Comparison of ENCODE assay signal across 28 mouse cellular contexts in the genomic region with DNA sequence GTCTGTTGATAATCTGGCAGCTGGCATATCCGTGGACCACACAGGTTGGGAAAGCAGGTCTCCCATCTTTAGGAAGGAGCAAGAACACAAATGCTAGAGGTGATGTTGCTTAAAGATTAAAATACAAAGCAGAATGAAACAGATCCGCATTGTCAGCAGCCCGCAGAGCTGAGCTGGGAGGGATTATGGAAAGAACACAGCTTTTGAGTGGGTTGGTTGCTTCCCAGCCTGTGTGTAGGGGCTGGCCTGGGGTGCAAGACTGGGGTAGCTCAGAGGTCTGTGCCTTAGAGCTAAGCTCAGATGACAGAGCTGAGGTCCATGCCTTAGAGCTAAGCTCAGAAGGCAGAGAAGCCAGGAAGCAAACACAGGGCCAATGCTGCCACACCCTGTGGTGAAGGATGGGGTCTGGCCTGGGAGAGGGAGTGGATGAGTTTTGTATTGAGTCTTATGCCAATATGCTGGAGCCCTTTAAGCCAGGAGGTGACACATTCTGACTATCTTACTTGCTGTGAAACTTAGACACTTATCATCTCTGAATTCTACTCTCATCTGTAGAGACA. TPM values are rescaled to one million over a fixed set of nuclear protein-coding genes. Genes with fewer than 3 reads are reported as not detected.
A peak's percentile ranks its signal among the peaks of the same experiment; 100 is the strongest.
DNase-seq lines count a peak whose midpoint lies in the region; ATAC-seq and TF ChIP-seq lines count a peak whose summit lies in the region.
"Had no signal": no experiment of that assay in that cellular context is flagged by ENCODE, and none has a peak within 500 bp of the region (broad histone marks: within the 10 kb centered on the region; RNA-seq: fewer than 3 reads in every experiment).

No protein-coding gene starts in this region.

- peak overlapping the region; percentile 27; the same call in 1 of the 2 replicates for H3K9ac ChIP-seq in liver, embryonic 13.5 days
- no peak overlapping the region for H3K9ac ChIP-seq in embryonic facial prominence, embryonic 14.5 days (ENCODE audit: low read depth, low read length)
- H3K9ac ChIP-seq in stomach, postnatal 0 days (ENCODE audit: low read length): no peak overlapping the region
- no peak overlapping the region for H3K9ac ChIP-seq in forebrain, embryonic 16.5 days (replicated peaks; ENCODE audit: low read depth, low read length)
- H3K9ac ChIP-seq in forebrain, embryonic 15.5 days (replicated peaks): no peak overlapping the region
- H3K9ac ChIP-seq: lung, embryonic 15.5 days; midbrain, embryonic 15.5 days; neural tube, embryonic 13.5 days had no signal

- H3K27ac ChIP-seq in liver, embryonic 13.5 days: peak overlapping the region; percentile 67
- H3K27ac ChIP-seq in embryonic facial prominence, embryonic 14.5 days (replicated peaks; ENCODE audit: low read depth, low read length): peak overlapping the region; percentile 36; the same call in 1 of the 2 replicates
- peak overlapping the region; percentile 67; the same call in 1 of the 2 replicates for H3K27ac ChIP-seq in stomach, postnatal 0 days (replicated peaks)
- no peak overlapping the region for H3K27ac ChIP-seq in forebrain, embryonic 16.5 days (ENCODE audit: low read length)
- H3K27ac ChIP-seq in forebrain, embryonic 15.5 days (replicated peaks): no peak overlapping the region
- H3K27ac ChIP-seq: hindbrain, embryonic 10.5 days; midbrain, embryonic 15.5 days; neural tube, embryonic 13.5 days had no signal

- H3K4me2 ChIP-seq in liver, embryonic 13.5 days: no peak overlapping the region
- no peak overlapping the region for H3K4me2 ChIP-seq in embryonic facial prominence, embryonic 14.5 days (ENCODE audit: low read depth, low read length)
- H3K4me2 ChIP-seq in stomach, postnatal 0 days (replicated peaks; ENCODE audit: low read depth): no peak overlapping the region
- H3K4me2 ChIP-seq in forebrain, embryonic 16.5 days (ENCODE audit: low read length): no peak overlapping the region
- H3K4me2 ChIP-seq in forebrain, embryonic 15.5 days (replicated peaks): no peak overlapping the region
- H3K4me2 ChIP-seq: heart, embryonic 11.5 days; lung, embryonic 15.5 days; midbrain, embryonic 15.5 days; neural tube, embryonic 13.5 days had no signal

- H3K4me3 ChIP-seq in liver, embryonic 13.5 days (replicated peaks): no peak overlapping the region
- no peak overlapping the region for H3K4me3 ChIP-seq in embryonic facial prominence, embryonic 14.5 days (ENCODE audit: low read depth, low read length)
- no peak overlapping the region for H3K4me3 ChIP-seq in stomach, postnatal 0 days (ENCODE audit: low read depth, low read length)
- no peak overlapping the region for H3K4me3 ChIP-seq in forebrain, embryonic 16.5 days (replicated peaks; ENCODE audit: low read length)
- H3K4me3 ChIP-seq in forebrain, embryonic 15.5 days: no peak overlapping the region
- H3K4me3 ChIP-seq: forebrain, embryonic 10.5 days; hindbrain, embryonic 10.5 days; lung, embryonic 15.5 days; midbrain, embryonic 15.5 days; neural tube, embryonic 13.5 days had no signal

- ATAC-seq in liver, embryonic 13.5 days (ENCODE audit: low read depth): no peak
- no peak for ATAC-seq in embryonic facial prominence, embryonic 14.5 days (ENCODE audit: low read depth)
- peak; percentile 13; the same call in 1 of the 2 replicates for ATAC-seq in stomach, postnatal 0 days (ENCODE audit: low FRiP score, low TSS enrichment)
- ATAC-seq in forebrain, embryonic 16.5 days: no peak
- no peak for ATAC-seq in forebrain, embryonic 15.5 days (replicated peaks)
- ATAC-seq: activated CD4-positive, CD25-positive, alpha-beta regulatory T cell, adult 4 months; hindbrain, embryonic 16.5 days; intestine, embryonic 16.5 days; midbrain, embryonic 15.5 days had no signal

- H3K36me3 ChIP-seq in liver, embryonic 13.5 days: peaks cover 56% of the 10 kb centered on the region
- H3K36me3 ChIP-seq in embryonic facial prominence, embryonic 14.5 days (ENCODE audit: control insufficient read depth, insufficient read depth, low read length): no peaks in the 10 kb centered on the region
- no peaks in the 10 kb centered on the region; the same call in 1 of the 2 replicates for H3K36me3 ChIP-seq in stomach, postnatal 0 days (ENCODE audit: control insufficient read depth, insufficient read depth, low read length)
- H3K36me3 ChIP-seq in forebrain, embryonic 16.5 days (ENCODE audit: control insufficient read depth, insufficient read depth): no peaks in the 10 kb centered on the region
- no peaks in the 10 kb centered on the region for H3K36me3 ChIP-seq in forebrain, embryonic 15.5 days
- H3K36me3 ChIP-seq: forebrain, embryonic 10.5 days; hindbrain, embryonic 10.5 days; midbrain, embryonic 15.5 days; neural tube, embryonic 13.5 days had no signal

- no peak for TF ChIP-seq EP300 in stomach, postnatal 0 days (optimal IDR thresholded peaks at IDR 0.05)

- no peak for TF ChIP-seq CTCF in stomach, postnatal 0 days (IDR thresholded peaks at IDR 0.05; ENCODE audit: low read depth)

- no peaks in the 10 kb centered on the region for H3K9me3 ChIP-seq in liver, embryonic 13.5 days (replicated peaks)
- no peaks in the 10 kb centered on the region for H3K9me3 ChIP-seq in embryonic facial prominence, embryonic 14.5 days (ENCODE audit: control insufficient read depth, low read length)
- no peaks in the 10 kb centered on the region for H3K9me3 ChIP-seq in stomach, postnatal 0 days (ENCODE audit: control insufficient read depth, low read length)
- H3K9me3 ChIP-seq in forebrain, embryonic 16.5 days (ENCODE audit: control insufficient read depth, low read length): no peaks in the 10 kb centered on the region
- H3K9me3 ChIP-seq in forebrain, embryonic 15.5 days: no peaks in the 10 kb centered on the region
- H3K9me3 ChIP-seq: forebrain, embryonic 10.5 days; hindbrain, embryonic 10.5 days; lung, embryonic 15.5 days; midbrain, embryonic 15.5 days; neural tube, embryonic 13.5 days had no signal

- DNase-seq in gastrocnemius, postnatal 25 days: peak; percentile 47
- DNase-seq in gastrocnemius, postnatal 14 days: no peak
- DNase-seq in liver, embryonic 13.5 days: no peak
- DNase-seq in liver: no peak
- DNase-seq in embryonic facial prominence, embryonic 14.5 days (ENCODE audit: low spot score): no peak
- no peak for DNase-seq in stomach, postnatal 0 days (ENCODE audit: low spot score)
- DNase-seq: adrenal gland, adult 8-10 months; B cell, adult 2 months; cerebellum, postnatal 36 days; embryo, embryonic 11 days; kidney, adult 9 months; kidney, postnatal 14 days; lung, postnatal 4 days; retina, postnatal 1 day; right cerebral cortex, postnatal 25 days; spleen, adult 18-20 months; thymus, postnatal 36 days had no signal

- intact Hi-C loops in gastrocnemius, postnatal 14 days (cut with DNase I; ENCODE audit: low total_unique reads): no loop called here

- peaks cover 87% of the 10 kb centered on the region for H3K4me1 ChIP-seq in liver, embryonic 13.5 days (replicated peaks)
- peaks cover 31% of the 10 kb centered on the region for H3K4me1 ChIP-seq in embryonic facial prominence, embryonic 14.5 days (ENCODE audit: control insufficient read depth, insufficient read depth, low read length)
- H3K4me1 ChIP-seq in stomach, postnatal 0 days (replicated peaks; ENCODE audit: control insufficient read depth, insufficient read depth): peaks cover 22% of the 10 kb centered on the region
- peaks cover 26% of the 10 kb centered on the region for H3K4me1 ChIP-seq in forebrain, embryonic 16.5 days (replicated peaks; ENCODE audit: control insufficient read depth, insufficient read depth, low read length)
- H3K4me1 ChIP-seq in forebrain, embryonic 15.5 days: peaks cover 29% of the 10 kb centered on the region

- 90% methylated on average over 3 of the region's 3 CpGs for WGBS in liver, embryonic 13.5 days (ENCODE audit: insufficient replicate concordance)
- WGBS in embryonic facial prominence, embryonic 14.5 days: 69% methylated on average over 3 of the region's 3 CpGs
- 75% methylated on average over 3 of the region's 3 CpGs for WGBS in stomach, postnatal 0 days
- WGBS in forebrain, embryonic 16.5 days: 84% methylated on average over 3 of the region's 3 CpGs
- 85% methylated on average over 3 of the region's 3 CpGs for WGBS in forebrain, embryonic 15.5 days

- no peaks in the 10 kb centered on the region for H3K27me3 ChIP-seq in liver, embryonic 13.5 days
- no peaks in the 10 kb centered on the region for H3K27me3 ChIP-seq in embryonic facial prominence, embryonic 14.5 days (replicated peaks; ENCODE audit: control insufficient read depth, insufficient read depth, low read length)
- no peaks in the 10 kb centered on the region for H3K27me3 ChIP-seq in stomach, postnatal 0 days (ENCODE audit: control insufficient read depth, insufficient read depth, low read length)
- H3K27me3 ChIP-seq in forebrain, embryonic 16.5 days (replicated peaks; ENCODE audit: control insufficient read depth, insufficient read depth, low read length): no peaks in the 10 kb centered on the region
- no peaks in the 10 kb centered on the region for H3K27me3 ChIP-seq in forebrain, embryonic 15.5 days
- H3K27me3 ChIP-seq: lung, embryonic 15.5 days; midbrain, embryonic 15.5 days; neural tube, embryonic 13.5 days had no signal

RNA-seq across cellular contexts. Expression of gene Mgll, which starts 39.4 kb away (rescaled TPM):
- total RNA-seq in gastrocnemius, postnatal 25 days (2021): 10 to 100 TPM; 40.0 to 47.5 TPM
- total RNA-seq in gastrocnemius, postnatal 14 days (2021): 10 to 100 TPM; 64.9 to 70.5 TPM
- 66.8 and 68.8 TPM in 2 replicates for polyA plus RNA-seq in liver, embryonic 13.5 days (2015; fragmentation: Nextera tagmentation; extraction: Ambion mirVana)
- 29.1 and 30.4 TPM in 2 replicates for polyA plus RNA-seq in embryonic facial prominence, embryonic 14.5 days (2014; fragmentation: Nextera tagmentation; extraction: Ambion mirVana)
- polyA plus RNA-seq in stomach, postnatal 0 days (2015; fragmentation: Nextera tagmentation; extraction: Ambion mirVana): 117 and 127 TPM in 2 replicates
- polyA plus RNA-seq in forebrain, embryonic 16.5 days (2015; fragmentation: Nextera tagmentation; extraction: Ambion mirVana): 23.3 and 35.2 TPM in 2 replicates
- 24.9 and 25.0 TPM in 2 replicates for polyA plus RNA-seq in forebrain, embryonic 15.5 days (2015; fragmentation: Nextera tagmentation; extraction: Ambion mirVana)

Comparison
In these comparisons a context has a peak if more than half of its experiments do, and no peak if none do; other contexts are left out.
1. H3K27ac ChIP-seq: peak in liver, embryonic 13.5 days (single experiment), embryonic facial prominence, embryonic 14.5 days (single experiment) and stomach, postnatal 0 days (single experiment); none in forebrain, embryonic 16.5 days (single experiment) and forebrain, embryonic 15.5 days (single experiment).